Mouse (Mus musculus) kidney, adult 8-10 months (tissue): ENCODE measurements around the gene Cfap61.

ENCODE experiments used
- DNase-seq, 2 experiments: peaks; one replicate each; pipeline ENCODE4 v3.0.0; 2022

Gene Cfap61

GRCm38 (mm10) chr2:146168017-146168803 is 233.6 kb downstream of the Cfap61 start:
- DNase-seq, result no peak

- DNase-seq, result no peak
These were observed 234.9 kb downstream of the Cfap61 start for GRCm38 (mm10) chr2:146169492-146169891.

GRCm38 (mm10) chr2:146172106-146172505 is 237.5 kb downstream of the Cfap61 start:
- DNase-seq, result no peak

GRCm38 (mm10) chr2:146174173-146174572 is 239.6 kb downstream of the Cfap61 start:
- no peak for DNase-seq

DNA sequence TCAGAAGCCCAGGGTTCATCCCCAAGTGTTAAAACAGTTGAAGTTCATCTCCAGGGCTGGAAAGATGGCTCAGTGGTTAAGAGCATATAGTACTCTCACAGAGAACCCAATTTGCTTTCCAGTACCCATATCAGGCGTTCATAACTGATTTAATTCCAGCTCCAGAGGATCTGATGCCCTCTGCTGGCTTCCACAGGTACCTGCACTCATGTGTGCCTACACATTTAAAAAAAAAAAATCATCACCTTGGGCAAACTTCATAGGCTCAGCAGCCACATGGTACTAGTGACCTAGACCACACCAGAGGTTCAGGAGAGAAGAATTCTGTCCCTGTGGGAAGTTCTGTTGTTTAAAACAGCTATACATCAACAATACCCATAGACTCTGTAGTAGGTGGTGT is 244.1 kb downstream of the Cfap61 start:
- no peak for DNase-seq

DNA sequence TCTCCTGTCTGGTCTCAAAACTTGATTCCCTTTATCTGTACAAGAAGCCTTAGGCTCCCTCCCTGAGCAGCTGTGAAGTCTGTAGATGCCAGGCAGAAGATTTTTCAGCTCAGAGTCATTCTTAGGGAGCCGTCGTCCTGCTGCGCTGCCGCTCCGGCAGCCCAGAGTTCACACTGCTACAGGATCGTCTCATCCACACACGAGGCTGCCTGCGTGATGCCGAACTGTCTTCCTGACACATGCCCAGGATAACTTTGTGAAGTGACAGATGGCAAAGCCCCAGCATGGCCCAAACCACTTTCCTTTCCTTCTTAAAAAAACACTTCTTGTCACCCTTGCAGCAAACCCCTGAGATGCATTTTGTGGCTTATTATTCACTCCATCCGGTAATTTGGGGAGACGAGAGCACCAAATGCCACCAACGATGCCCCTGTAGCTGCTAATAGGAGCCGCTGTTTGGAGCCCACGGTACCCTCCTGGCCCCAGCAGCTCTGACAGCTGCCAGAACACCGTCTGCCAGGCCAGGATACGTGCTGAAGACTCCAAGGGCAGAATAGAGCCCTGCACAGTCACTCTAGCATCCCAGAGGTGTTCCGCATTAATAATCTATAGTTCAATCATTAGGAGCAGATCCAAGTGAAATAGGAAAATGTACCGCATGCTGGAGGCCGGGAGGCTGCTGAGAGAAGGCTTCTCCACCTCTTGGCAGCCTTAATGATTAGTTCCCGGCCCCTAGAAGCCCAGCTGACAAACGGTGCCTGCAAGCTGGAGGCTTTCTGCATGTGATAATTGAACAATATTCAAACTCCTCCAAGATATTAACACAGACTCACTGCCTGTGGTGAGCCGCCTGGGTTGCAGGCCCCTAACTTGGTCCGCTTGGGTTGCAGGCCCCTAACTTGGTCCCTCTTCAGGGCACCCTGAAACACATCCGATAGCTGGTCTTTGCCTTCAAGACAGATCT is 249.5 kb downstream of the Cfap61 start:
- no peak for DNase-seq

GRCm38 (mm10) chr2:146196126-146196525 is 261.5 kb downstream of the Cfap61 start:
- no peak for DNase-seq

GRCm38 (mm10) chr2:146197947-146198346 is 263.4 kb downstream of the Cfap61 start:
- no peak for DNase-seq

DNA sequence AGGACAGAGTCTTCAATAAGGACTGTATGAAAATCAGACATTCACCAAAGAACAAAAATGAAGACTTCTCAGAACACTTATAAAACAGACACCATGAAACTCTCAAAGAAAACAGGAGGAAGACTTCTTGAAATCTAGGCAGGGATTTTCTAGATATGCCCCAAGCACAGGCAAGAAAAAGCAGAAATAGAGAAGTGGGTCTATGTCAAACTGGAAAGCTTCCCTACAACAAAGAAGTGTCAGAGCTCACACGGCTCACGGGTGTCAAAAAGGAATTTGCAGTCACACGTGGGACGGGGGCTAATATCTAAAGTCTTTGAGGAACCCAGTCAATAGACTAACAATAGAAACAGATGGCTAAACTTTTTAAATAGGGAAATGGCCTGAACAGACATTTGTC is 276.4 kb downstream of the Cfap61 start:
- DNase-seq, result no peak

DNA sequence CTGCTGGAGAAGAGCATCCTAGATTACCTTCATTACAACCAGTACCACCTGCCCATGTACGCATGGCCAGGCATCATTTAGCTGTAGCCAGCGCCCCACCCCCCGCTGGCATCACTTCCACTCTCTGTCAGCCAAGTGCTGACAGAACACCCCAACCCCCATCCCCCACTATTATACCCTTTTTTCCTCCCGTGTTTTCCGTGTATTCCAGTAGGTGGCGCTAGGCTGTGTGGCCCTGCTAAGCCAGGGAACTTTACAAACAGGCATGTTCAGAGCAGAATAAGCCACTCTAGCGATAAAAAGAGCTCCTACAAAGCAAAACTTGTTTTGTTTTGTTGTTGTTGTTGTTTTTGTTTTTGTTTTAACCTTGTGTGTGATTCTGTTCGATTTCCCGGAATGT is 280.1 kb downstream of the Cfap61 start:
- DNase-seq, result no peak

DNA sequence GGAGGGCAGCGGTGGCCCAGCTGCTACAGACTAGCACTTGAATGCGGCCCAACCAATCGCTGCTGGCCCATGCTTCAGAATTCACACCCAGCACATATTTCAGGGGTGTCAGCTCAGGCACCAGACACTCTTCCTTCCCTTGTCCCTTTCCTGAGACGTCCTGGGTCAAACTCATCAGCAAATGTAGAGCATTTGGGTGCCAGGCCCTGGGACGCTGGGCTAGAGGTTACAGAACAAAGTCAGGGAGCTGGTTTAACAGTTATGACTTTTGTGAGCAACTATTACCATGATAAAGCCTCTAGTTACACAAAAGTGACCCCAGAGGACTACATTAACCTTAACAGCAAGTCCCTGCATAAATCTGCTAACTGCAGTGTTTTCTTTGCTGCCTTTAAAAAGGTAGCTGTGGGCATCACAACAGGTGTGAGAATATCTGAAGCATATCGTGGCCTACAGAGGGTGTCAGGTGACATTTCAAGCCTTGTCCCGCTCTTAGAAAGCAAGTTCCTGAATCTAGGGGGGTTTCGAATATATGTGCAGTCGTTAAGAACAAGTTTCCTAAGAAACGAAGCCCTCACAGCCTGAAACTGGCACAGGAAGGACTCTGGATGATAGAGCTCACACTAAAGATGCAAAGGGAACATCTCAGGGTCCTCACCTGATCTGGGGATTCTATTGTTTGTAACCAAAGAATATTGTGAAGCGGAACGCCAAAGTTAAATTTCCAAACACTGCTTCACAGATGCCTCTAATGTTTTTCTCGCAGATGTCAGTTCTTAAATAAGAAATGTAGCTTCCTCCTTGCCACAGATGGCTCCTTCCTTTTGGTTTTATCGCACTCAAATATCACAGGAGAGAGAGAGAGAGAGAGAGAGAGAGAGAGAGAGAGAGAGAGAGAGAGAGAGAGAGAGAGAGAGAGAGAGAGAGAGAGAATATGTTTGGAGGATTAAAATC is 281.8 kb downstream of the Cfap61 start:
- no peak for DNase-seq

DNA sequence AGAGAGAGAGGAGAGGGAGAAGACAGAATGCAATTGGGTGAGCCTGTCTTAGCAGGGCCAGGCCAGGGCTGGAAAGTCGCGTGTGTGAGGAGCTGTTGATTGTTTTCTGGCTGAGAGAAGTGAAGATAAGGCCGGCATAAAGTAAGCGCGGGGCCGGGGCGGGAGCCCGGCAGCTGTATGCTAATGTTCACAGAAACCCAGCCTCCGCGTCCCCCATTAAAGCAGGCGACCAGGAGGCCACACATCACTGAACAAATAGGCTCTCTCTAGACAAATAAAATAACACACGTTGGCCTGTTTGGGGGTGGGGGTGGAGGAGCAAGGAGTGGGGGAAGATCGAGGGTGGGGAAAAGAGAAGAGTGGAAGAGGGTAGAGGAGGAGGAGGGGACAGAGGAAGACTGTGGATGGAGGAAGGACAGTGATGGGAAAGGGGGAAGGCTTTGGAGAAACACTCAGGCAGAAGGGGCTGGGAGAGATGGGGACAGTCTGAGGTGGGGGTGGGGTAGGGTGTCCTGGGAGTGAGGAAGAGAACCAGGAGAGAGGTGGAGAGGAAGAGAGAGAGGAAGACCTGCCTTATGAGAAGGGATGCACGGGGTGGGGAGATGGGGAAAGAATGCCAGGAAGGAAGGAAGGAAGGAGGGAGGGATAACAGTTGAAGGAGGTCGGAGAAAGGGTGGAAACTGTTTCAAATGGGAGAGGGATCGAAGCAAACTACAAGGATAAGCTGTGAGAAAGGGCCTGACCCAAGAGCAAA is 282.8 kb downstream of the Cfap61 start:
- no peak for DNase-seq

DNA sequence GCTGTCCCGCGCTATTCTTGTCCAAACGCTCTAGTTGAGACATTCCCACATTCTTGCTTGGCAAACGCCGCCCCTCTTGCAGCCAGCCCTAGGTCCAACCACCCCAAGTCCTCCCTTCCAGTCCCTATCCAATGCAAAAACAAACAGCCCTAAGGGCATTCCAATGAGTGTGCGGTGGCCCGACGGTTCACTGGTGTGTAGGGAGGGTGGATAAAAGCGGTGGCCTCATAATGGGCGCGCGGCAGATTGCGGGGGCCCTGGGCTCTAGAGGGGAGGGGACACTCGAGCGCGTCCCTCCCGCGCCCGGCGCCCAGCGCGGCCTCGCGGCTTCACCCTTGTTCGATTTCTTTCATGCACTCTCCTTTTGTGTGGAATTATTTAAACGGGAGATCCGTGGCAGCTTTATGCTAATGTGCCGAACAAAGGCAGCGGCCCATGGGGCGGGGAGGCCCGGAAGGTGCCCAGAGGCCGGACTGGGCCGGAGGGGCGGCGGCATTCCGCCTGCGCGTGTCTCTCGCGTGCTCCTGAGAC is 283.6 kb downstream of the Cfap61 start:
- DNase-seq, result no peak

GRCm38 (mm10) chr2:146218881-146219535 is 284.4 kb downstream of the Cfap61 start:
- DNase-seq, result no peak

GRCm38 (mm10) chr2:146219791-146220190 is 285.2 kb downstream of the Cfap61 start:
- DNase-seq, result no peak

GRCm38 (mm10) chr2:146220591-146221075 is 286.0 kb downstream of the Cfap61 start:
- no peak for DNase-seq

GRCm38 (mm10) chr2:146221076-146221928 is 286.7 kb downstream of the Cfap61 start, which contains the start of gene Insm1:
Gene Insm1, plus strand, starts transcription at chr2:146221921.
- DNase-seq, result no peak

- DNase-seq, result no peak
These were observed 287.3 kb downstream of the Cfap61 start for GRCm38 (mm10) chr2:146221929-146222278.

- no peak for DNase-seq
These were observed 287.9 kb downstream of the Cfap61 start for GRCm38 (mm10) chr2:146222279-146223175.
